Mouse (Mus musculus) urinary bladder, postnatal 4 days (tissue): ENCODE results near the gene Thtpa.
A peak's percentile ranks its signal among the peaks of the same experiment; 100 is the strongest.

Experiments used
- DNase-seq, 2 experiments: peaks; one replicate each; pipeline ENCODE4 v3.0.0; 2021 to 2022; ENCODE audit warnings: low spot score in 2 of 2

Gene Thtpa

DNA sequence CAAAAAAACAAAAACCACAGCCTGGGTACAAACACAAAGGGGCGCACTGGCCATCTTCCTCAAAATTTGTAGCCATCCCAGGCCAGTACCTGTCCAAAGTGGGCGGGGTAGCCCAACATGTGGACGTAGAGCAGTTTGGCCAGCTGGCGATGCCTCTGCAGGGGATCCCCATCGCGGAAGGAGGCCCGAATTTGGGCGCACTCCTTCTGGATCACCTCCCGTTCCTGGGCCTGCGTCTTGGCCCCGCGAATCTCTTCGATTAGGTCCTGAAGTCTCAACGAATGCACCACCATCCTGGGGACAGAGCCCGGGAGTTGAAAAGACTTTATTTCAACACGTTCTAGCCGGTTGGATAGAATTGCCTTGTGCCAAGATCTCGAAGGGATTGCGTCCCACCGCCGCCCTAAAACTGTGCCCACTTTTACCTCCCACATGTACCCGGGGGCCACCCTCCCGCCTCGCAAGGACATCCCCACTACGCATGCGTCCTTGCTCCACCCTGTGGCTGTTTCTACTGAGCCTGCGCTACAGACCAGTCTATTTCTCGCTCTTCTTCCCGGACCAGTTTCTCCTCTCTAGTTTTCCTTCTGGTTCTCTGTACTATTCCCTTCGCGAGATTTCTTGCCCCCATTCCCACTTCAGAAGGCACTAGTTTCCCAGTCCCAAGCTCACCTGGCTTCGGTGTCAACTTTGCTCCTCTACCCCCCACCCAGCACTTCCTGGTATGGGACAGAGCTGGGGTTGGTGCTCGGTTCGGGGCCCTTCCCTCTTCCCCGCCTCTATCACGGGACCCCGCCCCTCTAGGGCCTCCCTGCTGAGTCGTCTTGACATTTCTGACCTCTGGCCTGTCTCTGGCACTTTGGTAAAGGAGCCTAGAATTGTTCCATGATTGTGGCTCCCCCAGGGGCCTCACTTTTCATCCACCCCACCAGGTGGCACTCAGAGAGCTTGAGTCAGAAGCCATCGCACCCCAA lies 11.5 kb downstream of the Thtpa start, which contains the start of gene Ap1g2:
Gene Ap1g2, minus strand, starts transcription at position 758 of the 974 bp plus-strand sequence.
- DNase-seq: peak; percentile 76 to 79

DNA sequence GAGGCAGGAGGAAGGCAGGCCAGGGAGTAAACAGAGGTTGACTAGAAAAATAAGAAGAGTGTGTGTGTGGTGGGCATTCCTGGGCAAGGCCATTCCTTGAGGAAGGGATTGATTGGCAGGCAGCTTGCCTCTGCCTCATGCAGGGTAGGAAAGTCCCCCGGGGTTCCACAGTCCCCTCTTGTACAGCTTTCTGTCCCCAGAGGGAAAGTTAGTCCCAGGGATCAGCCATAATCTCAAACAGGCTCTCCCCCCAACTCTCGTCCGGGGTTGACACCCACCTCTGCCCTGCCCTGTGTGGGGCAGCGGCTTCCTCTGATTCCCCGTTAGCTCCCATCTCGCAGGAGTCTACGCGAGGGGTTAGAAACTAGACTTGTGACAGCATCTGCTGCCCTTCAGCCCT lies 12.4 kb downstream of the Thtpa start:
- no peak for DNase-seq

DNA sequence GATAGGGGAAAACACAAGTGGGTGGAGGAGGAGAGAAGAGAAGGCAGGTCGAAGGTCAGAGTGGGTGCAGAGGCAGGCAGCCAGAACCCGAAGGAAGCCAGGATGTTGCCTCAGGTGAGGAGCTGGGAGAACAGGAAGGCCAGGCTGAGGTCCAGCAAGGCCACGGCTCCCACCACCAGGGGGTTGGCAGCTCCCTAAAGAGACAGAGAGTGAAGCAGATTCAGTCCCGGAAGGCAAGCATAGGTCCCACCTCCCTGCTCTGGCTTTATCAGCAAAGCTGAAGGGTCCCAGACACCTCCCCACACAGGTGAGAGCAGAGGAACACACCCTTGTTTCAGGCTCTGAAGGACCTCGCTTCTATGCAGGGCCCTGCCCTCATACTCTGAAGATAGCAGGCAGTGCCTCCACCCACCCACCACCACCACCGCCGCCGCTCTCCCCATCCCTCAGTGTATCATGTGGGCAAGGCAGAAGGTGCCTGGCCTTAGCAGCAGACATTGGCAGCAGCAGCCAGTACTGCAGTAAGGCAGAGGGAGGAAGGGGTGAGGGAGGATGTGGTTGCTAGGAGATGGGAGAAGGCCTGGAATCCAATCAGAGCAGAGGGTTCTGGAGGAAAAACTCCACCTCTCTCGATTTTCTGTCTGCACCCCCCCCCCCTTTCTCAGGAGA lies 13.8 kb downstream of the Thtpa start:
- no peak for DNase-seq

DNA sequence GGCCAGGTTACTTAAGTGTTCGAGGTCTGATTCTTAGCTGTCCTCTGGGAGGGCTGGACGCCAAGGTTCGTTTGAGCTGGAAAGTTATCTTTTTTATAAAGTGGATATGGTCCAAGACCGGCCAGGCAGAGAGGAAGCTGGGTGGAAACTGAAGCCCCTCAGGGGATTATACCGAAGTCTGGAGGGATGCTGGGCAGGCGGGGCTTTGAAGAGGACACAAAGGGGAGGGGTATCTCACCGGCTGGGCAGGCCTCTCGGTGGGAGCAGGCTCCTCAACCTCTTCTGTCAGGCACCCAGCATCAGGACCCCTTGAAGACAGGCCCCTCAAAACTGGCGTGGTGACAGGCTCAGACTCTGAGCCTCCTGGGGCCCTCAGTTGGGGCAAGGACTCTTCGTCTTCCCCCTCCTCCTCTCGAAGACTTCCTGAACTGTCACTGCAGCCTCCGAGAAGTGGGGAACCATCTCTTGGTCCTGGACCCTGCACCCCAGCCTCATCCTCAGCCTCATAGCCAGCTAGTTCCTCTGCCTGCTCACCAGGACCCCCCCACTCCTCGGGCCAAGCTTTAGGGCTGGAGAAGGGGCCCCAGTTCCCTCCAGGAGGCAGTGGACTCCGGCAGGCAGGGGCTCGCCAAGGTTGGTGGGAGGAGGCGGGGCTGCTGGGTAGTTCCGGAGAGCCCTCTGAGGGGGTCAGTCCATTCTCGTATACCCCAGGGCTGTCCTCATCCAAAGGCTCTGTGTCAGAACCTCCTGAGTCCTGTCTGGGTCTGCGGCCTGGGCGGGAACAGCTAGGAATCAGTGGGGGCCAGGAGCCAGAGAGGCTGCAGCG lies 14.7 kb downstream of the Thtpa start:
- DNase-seq: no peak

DNA sequence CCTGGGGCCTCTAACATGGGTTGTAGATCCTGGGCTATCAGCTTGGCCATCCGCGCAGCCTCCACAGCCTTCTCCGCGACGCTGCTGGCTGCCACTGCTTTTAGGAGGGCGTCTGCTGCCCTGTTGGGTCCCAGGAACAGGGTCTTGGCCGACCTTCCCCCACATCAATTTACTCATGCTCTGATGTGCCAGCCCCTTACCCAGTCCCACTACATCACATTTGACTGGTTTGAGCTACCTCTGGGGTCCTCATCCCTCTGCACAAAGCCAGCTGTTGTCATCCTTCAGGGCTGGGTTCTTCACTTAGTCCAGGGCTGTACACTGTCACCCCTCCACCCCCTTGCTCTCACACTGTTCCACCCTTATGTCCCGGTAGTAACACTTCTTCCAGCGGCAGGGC lies 15.5 kb downstream of the Thtpa start:
- no peak for DNase-seq

DNA sequence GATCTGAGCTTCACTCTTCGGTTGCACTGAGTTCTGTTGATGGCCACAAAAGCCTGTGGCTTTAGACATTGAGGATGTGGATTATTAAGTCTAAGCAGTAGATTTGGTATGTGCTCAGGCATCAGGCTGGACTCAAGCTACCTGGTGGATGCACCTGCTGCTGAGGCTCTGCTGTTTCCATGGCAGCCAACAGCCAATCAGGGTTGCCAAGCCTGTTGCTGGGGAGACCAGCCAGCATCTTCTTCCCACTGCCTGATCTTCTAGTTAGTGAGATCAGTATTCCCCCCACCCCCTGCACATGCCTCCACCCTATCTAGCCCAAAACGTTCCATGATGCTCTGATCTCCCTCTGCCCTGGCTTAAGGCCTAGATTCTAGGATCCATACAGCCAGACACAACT lies 17.1 kb downstream of the Thtpa start:
- no peak for DNase-seq

DNA sequence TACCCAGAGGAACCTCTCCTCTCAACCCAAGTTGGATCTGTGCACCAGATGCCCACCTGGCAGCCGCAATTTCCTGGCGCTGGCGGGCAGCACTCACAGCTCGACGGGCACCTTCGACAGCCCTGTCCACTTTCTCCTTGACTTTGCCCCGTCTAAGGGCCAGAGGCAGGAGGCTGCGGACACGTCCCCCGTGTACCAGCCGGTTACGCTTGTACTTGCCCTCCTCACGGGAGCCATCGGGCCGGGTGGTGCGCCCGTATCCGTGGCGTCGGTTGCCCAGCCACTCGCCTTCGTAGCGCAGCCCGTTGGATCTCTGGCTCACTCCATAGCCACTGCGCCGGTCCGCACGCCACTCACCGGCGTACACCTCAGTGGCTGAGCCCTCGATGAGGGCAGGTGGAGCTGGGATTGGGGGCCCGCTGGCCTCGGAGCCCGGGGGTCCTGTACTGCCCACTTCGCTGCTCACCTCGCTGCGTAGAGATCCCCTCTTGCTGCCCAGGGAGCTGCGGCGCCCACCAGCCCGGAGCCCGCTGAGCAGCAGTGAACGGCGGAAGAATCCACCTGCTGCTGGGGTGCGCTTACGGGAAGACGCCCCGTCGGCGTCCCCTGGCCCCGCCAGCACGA lies 18.9 kb downstream of the Thtpa start:
- no peak for DNase-seq

DNA sequence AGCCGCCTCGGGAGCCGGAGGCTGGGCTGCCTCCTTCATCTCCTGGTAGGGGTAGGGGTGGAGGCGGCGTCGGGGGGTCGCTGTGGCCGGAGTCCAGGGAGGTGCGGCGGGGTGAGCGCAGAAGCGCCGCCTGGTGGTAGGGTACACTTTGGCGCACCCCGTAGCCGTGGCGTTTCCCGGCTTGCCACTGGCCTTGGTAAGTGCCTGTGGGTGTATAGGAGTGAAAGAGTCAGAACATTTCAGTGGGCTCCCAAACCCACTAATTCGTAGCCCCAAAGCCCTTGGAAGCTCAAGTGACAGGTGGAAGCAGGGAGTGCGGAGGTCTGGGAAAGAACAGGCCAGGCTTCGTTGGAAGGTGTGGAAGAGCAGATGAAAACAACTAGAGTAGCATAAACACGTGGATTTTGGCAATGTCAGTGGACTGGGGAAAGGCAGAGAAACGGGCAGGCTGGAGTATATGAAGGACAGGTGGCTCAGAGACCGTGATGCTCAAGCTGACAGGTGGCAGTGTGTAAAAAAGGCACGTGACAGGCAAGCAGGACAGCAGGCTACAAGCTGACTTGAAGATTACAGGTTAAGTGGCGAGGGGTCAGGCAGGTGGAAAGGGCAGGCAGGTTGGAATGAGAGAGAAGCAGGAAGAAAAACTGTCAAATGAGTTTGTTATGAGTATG lies 19.5 kb downstream of the Thtpa start:
- DNase-seq: no peak

DNA sequence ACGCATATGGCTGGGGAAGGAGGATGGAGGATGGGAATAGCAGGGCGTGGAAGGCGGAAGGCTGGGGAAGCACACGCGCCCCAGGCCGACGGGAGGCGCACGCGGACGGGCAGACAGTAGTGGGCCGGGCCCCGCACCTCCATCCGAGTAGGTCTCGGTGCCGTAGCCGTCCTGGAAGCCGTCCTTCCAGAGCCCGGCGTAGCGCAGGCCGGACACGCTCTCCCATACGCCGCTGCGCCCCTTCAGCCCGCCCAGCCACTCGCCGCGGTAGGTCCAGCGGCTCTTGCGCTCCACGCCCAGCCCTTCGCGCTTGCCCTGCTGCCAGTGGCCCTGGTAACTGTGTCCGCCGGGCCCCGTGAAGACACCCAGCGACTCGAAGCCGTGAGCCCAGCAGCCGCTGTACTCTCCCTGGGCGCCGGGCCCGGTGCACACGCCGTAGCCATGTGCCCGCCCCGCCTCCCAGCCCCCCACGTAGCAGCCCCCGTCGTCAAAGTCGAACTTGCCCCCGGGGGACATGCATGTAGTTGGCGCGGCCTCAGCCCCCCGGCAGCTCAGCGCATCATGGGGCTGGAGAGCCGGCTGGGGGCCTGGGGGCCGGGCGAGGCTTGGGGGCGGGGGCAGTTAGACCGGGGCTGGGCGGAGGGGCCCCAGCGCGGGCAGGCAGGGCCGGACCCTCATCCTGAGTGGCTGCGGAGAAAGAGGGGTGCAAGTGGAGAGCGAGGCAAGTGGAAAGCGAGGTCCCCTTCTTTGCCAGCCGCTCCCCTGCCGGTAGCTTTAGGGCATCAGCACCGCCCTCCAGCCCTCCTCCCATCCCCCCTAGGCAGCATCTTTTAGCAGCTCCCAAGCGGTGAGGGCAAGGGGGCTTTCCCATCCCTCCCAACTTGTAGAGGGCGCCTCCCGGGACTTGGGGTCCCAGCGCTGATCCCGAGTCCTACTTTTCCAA lies 20.4 kb downstream of the Thtpa start:
- DNase-seq: peak in 1 of 2 experiments; percentile 58

DNA sequence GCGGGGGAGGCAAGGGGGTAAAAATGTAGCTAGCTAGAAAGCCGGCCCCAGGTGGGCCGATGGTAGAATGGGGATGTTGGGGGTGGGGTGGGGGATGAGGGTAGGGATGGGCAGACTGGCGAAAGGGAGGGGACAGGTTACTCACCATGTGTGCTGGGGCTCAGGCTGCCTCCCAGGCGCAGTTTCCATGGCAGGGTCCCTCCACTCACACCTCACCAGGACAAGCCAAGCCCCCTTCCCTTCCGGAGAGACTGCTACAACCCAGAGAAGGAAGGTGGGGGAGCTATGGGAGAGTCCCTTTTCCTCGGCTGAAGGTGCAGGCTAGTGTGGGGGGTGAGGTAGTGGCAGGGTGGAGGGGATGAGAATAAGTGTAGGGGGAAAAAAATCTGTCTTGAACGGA lies 21.3 kb downstream of the Thtpa start:
- DNase-seq: no peak

DNA sequence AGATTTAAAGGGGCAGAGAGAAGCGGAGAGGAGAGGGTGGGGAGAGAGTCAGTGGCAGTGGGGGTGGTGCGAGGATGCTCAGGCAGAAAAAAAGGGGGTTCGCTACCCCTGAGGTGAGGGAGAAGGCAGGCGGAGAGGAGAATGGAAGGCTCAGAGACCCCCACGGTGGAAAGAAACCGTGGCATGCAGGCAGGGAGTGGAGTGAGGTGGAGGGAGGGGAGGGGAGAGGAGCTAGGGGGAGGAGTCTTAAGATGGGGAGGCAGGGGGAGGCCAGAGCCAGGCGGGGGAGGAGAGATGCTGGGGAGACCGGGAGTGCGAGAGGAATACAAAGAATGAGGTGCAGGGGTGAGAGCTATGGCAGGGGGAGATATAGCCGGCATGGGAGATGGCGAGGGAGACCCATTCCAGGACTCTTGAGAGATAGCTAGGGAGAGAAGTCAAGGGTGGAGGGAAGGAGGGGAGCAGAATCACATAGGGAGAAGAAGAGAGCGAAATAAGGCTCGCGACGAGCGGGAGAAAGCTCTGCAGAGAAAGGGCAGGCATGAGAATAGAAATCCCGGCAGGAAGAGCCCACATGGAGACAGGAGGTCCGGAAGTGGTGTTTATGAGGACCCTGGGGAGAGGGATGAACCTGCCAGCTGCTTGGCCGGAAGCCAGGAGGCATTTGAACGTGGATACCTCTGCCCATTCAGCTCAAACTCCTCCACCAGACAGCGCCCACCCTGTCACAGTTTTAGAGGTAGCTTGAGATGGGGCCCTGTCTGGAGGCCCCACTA lies 22.0 kb downstream of the Thtpa start, which contains the start of gene Jph4:
Gene Jph4, minus strand, starts transcription at position 511 of the 776 bp plus-strand sequence.
- DNase-seq: no peak

DNA sequence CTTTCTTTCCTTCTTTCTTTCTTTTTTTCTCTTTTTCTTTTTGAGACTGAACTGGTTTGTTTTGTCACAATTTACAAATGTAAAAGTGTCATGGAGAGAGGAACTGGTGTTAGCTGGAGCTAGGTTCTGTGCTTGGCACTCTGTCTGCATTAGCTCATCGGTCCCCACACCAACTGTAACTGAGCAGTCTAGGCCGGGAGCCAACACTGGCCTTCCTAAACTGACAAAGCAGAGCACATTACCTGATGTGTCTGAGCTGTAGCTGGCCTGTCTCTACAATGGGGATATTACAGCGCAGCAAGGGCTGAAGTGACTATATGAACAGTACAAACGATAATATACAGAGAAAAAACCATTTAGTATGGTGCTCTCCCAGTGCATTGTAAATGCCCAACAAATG lies 24.3 kb downstream of the Thtpa start:
- no peak for DNase-seq

DNA sequence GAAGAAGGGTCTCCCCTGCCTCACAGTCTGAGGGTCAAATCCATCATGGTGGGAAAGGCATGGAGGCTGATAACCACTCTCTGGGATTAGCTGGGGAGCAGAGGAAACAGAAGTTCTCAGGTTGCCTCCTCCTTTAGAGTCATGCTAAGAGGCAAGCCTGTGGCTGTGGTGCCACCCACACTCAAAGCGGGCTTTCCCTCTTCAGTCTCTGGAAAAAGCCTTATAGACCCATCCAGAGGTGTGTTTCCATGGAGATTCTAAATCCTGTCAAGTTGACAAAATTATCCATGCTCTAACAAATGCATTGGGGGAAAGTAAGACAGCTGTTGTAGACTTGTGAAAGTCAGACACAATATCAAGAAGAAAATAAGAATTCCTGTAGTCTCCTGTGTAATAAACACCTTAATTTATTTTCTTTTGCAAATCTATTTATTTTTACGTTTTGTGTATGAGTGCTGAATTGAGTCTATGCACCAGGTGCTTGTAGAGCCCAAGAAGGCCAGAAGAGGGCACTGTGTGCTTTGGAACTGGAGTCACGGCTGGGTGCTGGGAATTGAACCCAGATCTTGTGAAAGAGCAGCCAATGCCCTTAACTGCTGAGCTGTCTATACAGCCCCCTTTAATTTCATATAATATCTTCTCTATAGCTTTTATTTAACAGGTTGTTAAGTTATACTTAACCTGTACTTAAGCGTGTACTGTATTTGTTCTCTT lies 25.0 kb downstream of the Thtpa start:
- DNase-seq: no peak

DNA sequence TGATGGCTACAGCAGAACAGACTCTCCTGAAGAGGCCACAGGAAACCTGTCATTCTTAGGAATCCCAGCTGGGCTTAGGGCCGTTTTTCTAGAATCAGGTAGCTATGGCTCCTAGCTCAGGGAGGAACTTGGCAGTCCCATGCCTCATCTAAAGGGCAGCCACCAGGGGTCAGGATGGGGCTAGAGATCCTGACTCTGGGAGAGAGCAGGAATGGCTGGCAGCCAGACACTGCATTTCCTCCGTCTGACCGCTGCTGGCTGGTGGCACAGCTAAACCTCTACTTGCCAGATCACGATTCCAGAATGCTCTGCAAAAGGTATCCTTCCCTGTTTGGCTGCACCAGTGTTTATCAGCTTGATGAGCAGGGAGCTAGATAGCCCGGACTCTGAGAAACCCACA lies 27.4 kb downstream of the Thtpa start:
- DNase-seq: peak; percentile 70 to 78

DNA sequence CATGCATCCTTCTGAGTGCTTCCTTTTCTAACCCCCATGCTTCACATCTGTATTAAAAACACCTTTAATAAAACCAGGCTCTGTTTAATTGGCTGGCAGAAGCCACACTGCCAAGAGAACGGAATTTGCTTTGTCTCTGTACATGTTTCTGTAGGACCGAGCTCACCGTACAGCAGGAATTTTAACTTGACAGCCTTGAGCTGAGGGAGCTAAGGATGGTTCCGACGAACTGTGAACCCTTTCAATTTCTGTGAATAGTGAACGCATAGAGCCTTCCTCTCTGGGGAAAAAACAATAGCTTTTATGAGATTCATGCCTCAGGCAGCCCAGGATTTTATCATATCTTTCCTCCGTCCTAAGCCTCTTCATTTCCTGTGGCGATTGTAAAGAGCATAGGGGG lies 27.8 kb downstream of the Thtpa start:
- DNase-seq: no peak

DNA sequence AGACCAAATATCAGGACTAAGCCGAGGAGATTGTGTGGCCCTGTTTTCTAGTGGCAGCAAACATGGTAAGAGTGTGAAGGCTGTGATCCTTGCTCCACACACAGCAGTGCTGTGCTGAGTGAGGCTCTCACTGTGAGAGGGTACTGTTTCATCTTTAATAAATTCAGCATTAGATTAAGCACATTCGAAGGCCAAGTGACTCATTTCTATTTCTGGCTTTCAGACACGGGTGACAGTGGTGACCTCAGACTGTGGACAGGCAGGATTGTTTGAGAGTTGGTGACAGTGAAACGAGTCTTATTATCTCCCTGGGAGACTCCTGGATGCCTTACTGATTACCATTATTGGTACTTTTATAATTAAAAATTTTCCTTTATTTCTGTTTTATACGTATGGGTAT lies 31.1 kb downstream of the Thtpa start:
- no peak for DNase-seq

DNA sequence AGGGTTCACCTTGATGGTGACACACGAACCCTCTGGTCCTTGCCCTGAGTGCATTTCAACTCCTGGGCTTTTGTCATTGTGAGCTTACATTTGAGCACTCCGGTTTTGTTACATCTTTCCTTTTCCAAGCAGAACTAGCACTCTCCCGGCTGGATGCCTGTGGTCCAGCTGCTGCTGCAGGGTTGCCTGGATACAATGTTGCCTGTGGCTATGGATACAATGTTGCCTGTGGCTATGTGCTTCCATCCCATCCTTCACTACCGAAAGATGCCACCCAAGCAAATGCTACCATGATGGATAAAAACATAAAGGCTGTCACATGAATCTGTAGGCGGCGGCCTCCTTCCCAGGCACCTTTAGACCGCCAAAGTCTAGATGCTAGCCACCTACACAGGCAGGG lies 31.9 kb downstream of the Thtpa start:
- DNase-seq: no peak

DNA sequence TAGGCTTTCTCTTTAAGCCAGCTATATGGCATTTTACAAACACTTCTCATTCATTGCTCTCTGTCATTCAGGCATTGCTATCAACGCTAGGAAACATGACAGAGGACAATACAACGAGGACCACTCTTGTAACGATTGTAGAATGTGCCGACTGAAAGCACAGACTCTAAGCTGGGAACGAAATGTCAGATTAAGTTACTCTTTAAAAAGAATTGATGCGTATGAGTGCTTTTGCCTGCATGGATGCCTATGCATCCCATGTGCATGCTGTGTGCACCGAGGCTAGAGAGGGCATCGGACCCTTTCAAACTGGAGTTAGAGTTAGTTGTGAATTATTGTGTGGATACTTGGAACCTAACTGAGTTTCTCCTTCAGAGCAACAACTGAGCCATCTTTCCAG lies 41.1 kb downstream of the Thtpa start:
- no peak for DNase-seq
